Mouse (Mus musculus) A20 (cell line): ENCODE data around the gene Defb19.

Experiments used
- DNase-seq: peaks from one replicate; pipeline ENCODE4 v3.0.0-alpha.2; 2011; ENCODE audit warnings: low read depth, low spot score

Defb19 gene

DNA sequence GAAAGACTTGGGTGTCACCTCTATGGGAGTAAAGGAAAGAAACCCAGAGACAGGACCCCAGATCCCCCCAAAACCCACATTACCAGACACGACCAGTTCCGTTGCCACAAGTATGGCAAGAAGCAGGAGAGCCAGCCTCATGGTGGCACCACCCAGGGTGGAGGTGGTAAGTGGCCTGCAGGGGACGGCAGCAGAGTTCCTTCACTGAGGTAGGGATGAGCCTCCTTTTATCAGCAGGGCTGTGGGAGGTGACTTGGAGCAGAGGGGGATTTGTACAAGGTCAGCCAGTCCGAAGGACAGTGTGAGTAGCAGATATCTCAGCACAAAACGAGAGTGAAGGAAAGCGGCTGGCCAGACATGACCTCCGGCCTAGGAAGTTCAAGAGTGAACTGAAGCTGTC lies at the start of gene Defb19:
Gene Defb19, minus strand, starts transcription at position 206 of the 400 bp plus-strand sequence.
- DNase-seq = no peak

GRCm38 (mm10) chr2:152629904-152630303 lies 49.8 kb upstream of the Defb19 start:
- DNase-seq = no peak

DNA sequence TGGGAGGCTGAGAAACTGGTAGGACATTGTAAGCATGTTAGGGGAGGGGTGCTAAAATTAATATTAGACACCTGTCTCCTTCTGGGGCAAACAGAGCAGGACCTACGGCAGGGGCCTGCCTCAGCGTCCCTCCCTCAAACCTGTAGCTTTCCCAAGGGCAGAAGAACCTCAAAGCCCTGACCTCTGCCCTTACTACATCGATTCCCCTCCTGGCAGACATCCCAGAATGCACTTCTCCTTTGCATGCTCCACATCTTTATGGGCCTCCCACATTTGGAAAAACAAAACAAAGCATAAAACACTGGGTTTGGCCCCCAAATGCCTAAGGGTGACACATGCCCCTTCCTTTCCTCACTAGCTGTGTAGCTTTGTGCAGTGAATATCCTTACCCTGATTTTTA lies 49.1 kb upstream of the Defb19 start:
- no peak for DNase-seq

- no peak for DNase-seq
Observed at GRCm38 (mm10) chr2:152628066-152628465, 48.0 kb upstream of the Defb19 start.

- DNase-seq = no peak
Observed at GRCm38 (mm10) chr2:152626774-152627591, 46.9 kb upstream of the Defb19 start, which contains the start of gene Rem1. Gene Rem1, plus strand, starts transcription at chr2:152626951.

DNA sequence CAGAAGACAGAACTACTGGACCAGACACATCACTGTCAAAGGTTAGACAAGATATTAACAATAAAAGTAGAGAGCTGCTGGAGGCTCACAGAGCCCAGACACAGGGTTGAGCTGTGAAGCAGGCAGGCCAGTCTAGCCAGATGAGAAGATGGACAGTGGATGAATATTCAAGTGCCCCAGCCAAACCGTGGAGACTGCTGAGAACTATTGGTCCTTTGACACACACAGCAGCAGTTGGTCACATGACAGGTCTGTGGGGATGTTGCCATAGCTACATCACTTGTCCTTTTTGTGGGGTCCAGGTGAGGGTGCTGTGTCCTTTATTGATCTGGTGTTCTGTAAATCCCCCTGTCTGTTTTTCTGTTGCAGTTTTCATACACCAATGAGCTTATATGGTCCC lies 45.1 kb upstream of the Defb19 start:
- no peak for DNase-seq

- no peak for DNase-seq
Observed at GRCm38 (mm10) chr2:152624566-152624965, 44.5 kb upstream of the Defb19 start.

- no peak for DNase-seq
Observed at GRCm38 (mm10) chr2:152622953-152623352, 42.8 kb upstream of the Defb19 start, which contains the start of gene Defb25. Gene Defb25, minus strand, starts transcription at chr2:152623053.

DNA sequence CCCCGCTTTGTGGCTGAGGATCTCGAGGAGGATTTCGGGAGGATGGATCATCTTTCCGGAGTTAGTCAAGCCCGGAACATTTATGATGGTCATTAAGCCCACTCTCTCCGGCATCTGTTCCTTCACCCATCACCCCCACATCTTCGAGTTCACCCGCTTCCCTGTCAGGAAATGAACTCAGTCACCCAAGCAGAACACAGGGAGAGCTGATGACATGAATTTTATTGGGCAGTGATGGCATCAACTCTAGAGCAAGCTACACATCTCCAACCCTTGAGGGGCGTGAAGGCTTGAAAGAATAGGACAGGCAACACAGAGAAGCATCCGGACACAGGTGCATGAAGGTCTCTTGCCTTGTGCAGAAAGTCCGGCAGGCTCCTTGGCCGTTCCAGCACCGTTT lies 42.0 kb upstream of the Defb19 start:
- DNase-seq = no peak

- DNase-seq = no peak
Observed at GRCm38 (mm10) chr2:152620367-152621134, 40.4 kb upstream of the Defb19 start.

DNA sequence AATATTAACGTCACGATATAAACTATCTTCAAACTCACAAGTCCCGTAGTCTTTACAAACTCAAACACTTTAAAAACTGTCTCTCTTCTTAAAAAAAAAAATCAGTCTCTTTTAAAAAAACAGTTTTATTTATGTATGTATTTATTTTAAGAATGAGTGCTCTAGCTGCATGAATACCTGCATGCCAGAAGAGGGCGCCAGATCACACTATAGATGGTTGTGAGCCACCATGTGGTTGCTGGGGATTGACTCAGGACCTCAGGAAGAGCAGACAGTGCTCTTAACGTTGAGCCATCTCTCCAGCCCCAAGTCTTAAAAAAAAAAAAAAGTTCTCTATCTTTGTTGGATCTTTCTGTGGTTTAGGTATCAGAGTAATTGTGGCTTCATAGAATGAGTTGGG lies 37.3 kb upstream of the Defb19 start:
- DNase-seq = peak; percentile 50

- DNase-seq = no peak
Observed at GRCm38 (mm10) chr2:152616470-152616869, 36.4 kb upstream of the Defb19 start.

GRCm38 (mm10) chr2:152615563-152615962 lies 35.5 kb upstream of the Defb19 start:
- peak; percentile 65 for DNase-seq

DNA sequence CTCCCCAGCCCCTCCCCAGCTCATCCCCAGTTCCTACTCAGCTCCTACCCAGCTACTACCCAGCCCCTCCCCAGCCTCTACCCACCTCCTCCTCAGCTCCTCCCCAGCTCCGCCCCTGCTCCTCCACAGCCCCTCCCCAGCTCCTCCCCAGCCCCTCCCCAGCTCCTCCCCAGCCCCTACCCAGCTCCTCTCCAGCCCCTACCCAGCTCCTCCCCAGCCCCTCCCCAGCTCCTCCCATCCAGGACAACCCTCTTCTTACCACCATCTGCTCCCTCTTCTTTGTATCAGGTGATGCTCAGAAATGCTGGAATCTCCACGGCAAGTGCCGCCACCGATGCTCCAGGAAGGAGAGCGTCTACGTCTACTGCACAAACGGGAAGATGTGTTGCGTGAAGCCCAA lies 32.1 kb upstream of the Defb19 start:
- no peak for DNase-seq

DNA sequence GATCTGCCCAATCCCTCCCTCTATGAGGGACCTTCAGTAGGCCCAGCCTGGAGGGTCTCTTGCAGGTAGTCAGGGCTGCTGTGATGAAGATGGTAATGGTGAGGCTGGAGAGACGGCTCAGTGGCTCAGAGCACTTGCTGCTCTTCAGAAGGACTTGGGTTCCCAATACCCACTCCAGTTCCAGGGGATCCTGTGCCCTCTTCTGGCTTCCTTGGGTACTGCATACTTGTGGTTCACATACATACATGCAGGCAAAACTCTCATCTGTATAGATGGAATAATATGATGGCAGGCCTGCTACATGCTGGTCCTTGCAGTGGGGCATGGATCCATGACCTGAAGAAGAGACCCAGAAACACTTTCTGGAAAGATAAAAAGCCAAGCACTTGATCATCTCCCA lies 28.6 kb upstream of the Defb19 start:
- DNase-seq = no peak

DNA sequence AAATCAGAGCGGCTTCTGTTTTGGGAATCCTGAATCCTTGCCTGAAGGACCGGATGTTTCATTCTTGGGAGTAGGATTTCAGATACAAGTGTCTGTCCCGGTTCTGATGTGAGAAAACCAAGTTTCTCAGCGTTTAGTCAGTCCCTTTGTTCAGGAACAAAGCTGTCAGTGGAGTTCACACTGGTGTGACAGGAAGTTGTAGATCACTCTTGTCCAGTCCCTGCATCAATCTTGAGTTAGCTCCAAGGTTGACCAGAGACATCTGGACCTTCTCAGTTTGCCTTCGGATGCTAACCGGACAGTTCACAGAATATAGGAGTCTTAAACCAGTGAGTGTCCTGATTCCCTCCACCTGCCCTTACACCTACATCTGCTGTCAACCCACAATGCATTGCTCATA lies 27.6 kb upstream of the Defb19 start:
- no peak for DNase-seq

GRCm38 (mm10) chr2:152604057-152604456 lies 23.9 kb upstream of the Defb19 start, which contains the start of gene Defb36:
Gene Defb36, plus strand, starts transcription at chr2:152604327.
- peak; percentile 32 for DNase-seq

- DNase-seq = no peak
Observed at GRCm38 (mm10) chr2:152601275-152601960, 21.3 kb upstream of the Defb19 start.

DNA sequence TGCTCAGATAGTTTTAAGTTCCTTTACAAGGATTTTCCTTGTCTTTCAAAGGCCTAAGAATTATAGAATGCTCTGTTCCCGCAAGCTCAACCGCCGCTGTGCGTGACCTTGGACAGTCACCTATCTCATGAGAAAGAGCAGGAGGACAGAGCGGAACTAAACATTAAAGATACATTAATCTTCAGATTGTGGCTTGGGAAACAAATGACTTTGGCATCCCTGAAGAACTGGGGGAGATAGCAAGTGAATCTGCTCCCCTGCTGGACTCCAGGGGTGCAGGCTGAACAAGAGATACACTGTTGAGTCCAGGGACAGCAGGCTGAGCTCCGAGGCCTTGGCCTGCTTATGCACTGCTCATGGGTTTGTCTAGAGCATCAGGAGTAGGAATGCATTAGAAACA lies 20.0 kb upstream of the Defb19 start:
- DNase-seq = no peak

- no peak for DNase-seq
Observed at GRCm38 (mm10) chr2:152599299-152599698, 19.2 kb upstream of the Defb19 start, which contains the start of gene Defb45. Gene Defb45, minus strand, starts transcription at chr2:152599399.

DNA sequence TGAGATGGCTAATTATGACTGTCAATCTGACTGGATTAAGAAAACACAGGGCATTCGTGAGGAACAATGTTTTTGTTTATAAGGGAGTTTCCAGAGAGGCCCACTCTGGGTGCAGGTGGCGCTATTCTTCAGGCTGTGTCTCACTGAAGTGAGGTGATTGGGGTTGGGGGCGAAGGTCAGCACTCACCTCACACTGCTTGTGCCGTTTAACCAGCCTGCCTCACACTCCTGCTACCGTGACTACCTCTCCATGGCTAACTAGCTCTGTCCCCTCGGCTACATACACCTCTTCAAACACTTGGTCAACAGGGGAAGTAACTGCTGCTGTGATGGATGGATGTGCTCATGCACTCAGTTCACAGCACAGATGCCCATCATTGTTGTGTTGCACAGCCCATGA lies 8.9 kb upstream of the Defb19 start:
- peak; percentile 18 for DNase-seq

DNA sequence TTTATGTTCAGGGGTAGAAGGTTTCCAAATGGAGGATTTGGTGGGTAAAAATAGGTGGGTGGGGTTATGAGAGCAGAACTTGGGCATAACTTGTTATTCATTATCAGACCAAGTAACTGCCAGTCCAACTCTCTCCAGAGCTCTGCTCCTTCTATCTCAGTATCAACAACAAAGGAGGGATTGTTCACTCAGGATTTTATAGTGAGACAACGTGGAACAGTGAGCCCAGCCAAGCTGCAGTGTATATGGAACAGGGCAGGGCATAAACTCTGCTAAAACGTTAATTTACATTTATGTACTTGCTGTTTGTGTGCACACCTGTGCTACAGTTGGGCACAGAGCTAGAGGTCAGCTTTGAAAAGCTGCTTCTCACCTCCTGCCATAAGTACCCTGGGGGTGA lies 8.3 kb upstream of the Defb19 start:
- no peak for DNase-seq
